8 mouse cellular contexts compared by ENCODE assay signal in genomic region chr17:30746056-30747024, GRCm38 (mm10).
DNase-seq lines count a peak whose midpoint lies in the region; ATAC-seq and TF ChIP-seq lines count a peak whose summit lies in the region.

No protein-coding gene starts in this region.

- DNase-seq in urinary bladder, postnatal 14 days (ENCODE audit: low spot score), result peak; percentile 53
- no peak for DNase-seq in urinary bladder, adult 2 months (ENCODE audit: low spot score)
- peak; percentile 79 for DNase-seq in forebrain, embryonic 14.5 days (ENCODE audit: low spot score)
- peak; percentile 81 for DNase-seq in kidney, postnatal 10 days
- peak; percentile 64 for DNase-seq in liver, postnatal 0 days
- peak; percentile 57 for DNase-seq in ovary, postnatal 36 days (ENCODE audit: low spot score)

- no peak overlapping the region for H3K27ac ChIP-seq in bone marrow macrophage, adult 2 months (ENCODE audit: insufficient read depth, low read depth, low read length)
- no peak overlapping the region for H3K27ac ChIP-seq in forebrain, embryonic 14.5 days (ENCODE audit: low read depth, low read length)
- H3K27ac ChIP-seq in liver, postnatal 0 days (ENCODE audit: low read depth), result no peak overlapping the region

- no peak overlapping the region for H3K4me2 ChIP-seq in forebrain, embryonic 14.5 days (ENCODE audit: low read length)
- no peak overlapping the region for H3K4me2 ChIP-seq in liver, postnatal 0 days (ENCODE audit: low read depth, low read length)

- ATAC-seq in forebrain, embryonic 14.5 days, result peak; percentile 76; the same call in 1 of the 2 replicates
- ATAC-seq in liver, postnatal 0 days, result no peak
- ATAC-seq in erythroid progenitor cell, adult 5-6 weeks (replicated peaks; ENCODE audit: low FRiP score, poor library complexity, severe bottlenecking), result no peak

- TF ChIP-seq CTCF in bone marrow macrophage, adult 2 months (IDR thresholded peaks at IDR 0.05; ENCODE audit: low read depth, low read length), result peak; percentile 88
- peak; percentile 89 for TF ChIP-seq CTCF in liver, postnatal 0 days (IDR thresholded peaks at IDR 0.05; ENCODE audit: low read depth)

- no peak for TF ChIP-seq EP300 in liver, postnatal 0 days (IDR thresholded peaks at IDR 0.05; ENCODE audit: low read depth)

- H3K4me1 ChIP-seq in bone marrow macrophage, adult 2 months (ENCODE audit: control insufficient read depth, insufficient read depth, low read length), result no peaks in the 10 kb centered on the region
- no peaks in the 10 kb centered on the region for H3K4me1 ChIP-seq in forebrain, embryonic 14.5 days (ENCODE audit: control insufficient read depth, insufficient read depth, low read length)
- no peaks in the 10 kb centered on the region for H3K4me1 ChIP-seq in liver, postnatal 0 days (ENCODE audit: insufficient read depth)

- H3K4me3 ChIP-seq in bone marrow macrophage, adult 2 months (ENCODE audit: insufficient read depth, low read length), result no peak overlapping the region
- H3K4me3 ChIP-seq in forebrain, embryonic 14.5 days (ENCODE audit: low read depth, low read length), result no peak overlapping the region
- H3K4me3 ChIP-seq in liver, postnatal 0 days (ENCODE audit: low read depth, low read length), result no peak overlapping the region

- no peak overlapping the region for H3K9ac ChIP-seq in forebrain, embryonic 14.5 days (ENCODE audit: low read length)
- H3K9ac ChIP-seq in liver, postnatal 0 days (replicated peaks), result no peak overlapping the region

- WGBS in forebrain, embryonic 14.5 days, result 61% methylated on average over 29 of the region's 29 CpGs
- 63% methylated on average over 29 of the region's 29 CpGs for WGBS in liver, postnatal 0 days (ENCODE audit: insufficient replicate concordance)

- H3K9me3 ChIP-seq in forebrain, embryonic 14.5 days (replicated peaks; ENCODE audit: control insufficient read depth, low read length), result no peaks in the 10 kb centered on the region
- no peaks in the 10 kb centered on the region for H3K9me3 ChIP-seq in liver, postnatal 0 days (ENCODE audit: low read length)

- no peaks in the 10 kb centered on the region for H3K27me3 ChIP-seq in forebrain, embryonic 14.5 days (replicated peaks; ENCODE audit: control insufficient read depth, insufficient read depth, low read length)
- H3K27me3 ChIP-seq in liver, postnatal 0 days (ENCODE audit: insufficient read depth, low read length), result no peaks in the 10 kb centered on the region

- TF ChIP-seq POLR2A in bone marrow macrophage, adult 2 months (IDR thresholded peaks at IDR 0.05; ENCODE audit: borderline replicate concordance, low read depth, low read length), result no peak

- H3K36me3 ChIP-seq in forebrain, embryonic 14.5 days (ENCODE audit: control insufficient read depth, insufficient read depth, low read length), result no peaks in the 10 kb centered on the region
- H3K36me3 ChIP-seq in liver, postnatal 0 days (replicated peaks; ENCODE audit: insufficient read depth, low read length), result no peaks in the 10 kb centered on the region
